Mouse (Mus musculus): ENCODE results near the gene Wdr19. TPM values are rescaled to one million over a fixed set of nuclear protein-coding genes. Genes with fewer than 3 reads are reported as not detected.
"Not testable (repeated sequence)": the region's sequence is repeated elsewhere in the genome, so short reads cannot be mapped to it uniquely, and the experiment has no call there.

The Wdr19 gene
- total RNA-seq, 2 experiments from 2014 or later = 17.8 to 23.4 TPM

- DNase-seq (ENCODE audit: extremely low spot score in 1 of 2, low spot score in 1 of 2) = no peak
Observed at GRCm38 (mm10) chr5:65191601-65192000, 7.9 kb upstream of the Wdr19 start.

- no peak for DNase-seq (ENCODE audit: extremely low spot score in 1 of 2, low spot score in 1 of 2)
Observed at GRCm38 (mm10) chr5:65194441-65194840, 5.1 kb upstream of the Wdr19 start.

- DNase-seq (ENCODE audit: extremely low spot score in 1 of 2, low spot score in 1 of 2) = no peak
Observed at GRCm38 (mm10) chr5:65204726-65205125, 5.2 kb downstream of the Wdr19 start.

- peak in 1 of 2 experiments; percentile 44 for DNase-seq (ENCODE audit: extremely low spot score in 1 of 2, low spot score in 1 of 2)
Observed at GRCm38 (mm10) chr5:65213321-65213720, 13.8 kb downstream of the Wdr19 start.

GRCm38 (mm10) chr5:65217305-65218269, 18.1 kb downstream of the Wdr19 start:
- DNase-seq (ENCODE audit: extremely low spot score in 1 of 2, low spot score in 1 of 2) = peak in 1 of 2 experiments; percentile 20

- no peak for DNase-seq (ENCODE audit: extremely low spot score in 1 of 2, low spot score in 1 of 2)
Observed at GRCm38 (mm10) chr5:65221037-65221436, 21.5 kb downstream of the Wdr19 start.

GRCm38 (mm10) chr5:65224056-65224455, 24.6 kb downstream of the Wdr19 start:
- no peak for DNase-seq (ENCODE audit: extremely low spot score in 1 of 2, low spot score in 1 of 2)

GRCm38 (mm10) chr5:65231289-65232003, 31.9 kb downstream of the Wdr19 start:
- DNase-seq (ENCODE audit: extremely low spot score in 1 of 2, low spot score in 1 of 2) = no peak

GRCm38 (mm10) chr5:65242740-65243139, 43.2 kb downstream of the Wdr19 start:
- DNase-seq (ENCODE audit: extremely low spot score in 1 of 2, low spot score in 1 of 2) = peak in 1 of 2 experiments; percentile 56

GRCm38 (mm10) chr5:65247296-65247695, 47.8 kb downstream of the Wdr19 start:
- DNase-seq (ENCODE audit: extremely low spot score in 1 of 2, low spot score in 1 of 2) = no peak

- no peak for DNase-seq (ENCODE audit: extremely low spot score in 1 of 2, low spot score in 1 of 2)
Observed at GRCm38 (mm10) chr5:65250185-65250855, 50.8 kb downstream of the Wdr19 start.

GRCm38 (mm10) chr5:65257910-65258505, 58.5 kb downstream of the Wdr19 start:
- DNase-seq (ENCODE audit: extremely low spot score in 1 of 2, low spot score in 1 of 2) = no peak

GRCm38 (mm10) chr5:65273966-65274365, 74.5 kb downstream of the Wdr19 start:
- DNase-seq (ENCODE audit: extremely low spot score in 1 of 2, low spot score in 1 of 2) = no peak

- no peak for DNase-seq (ENCODE audit: extremely low spot score in 1 of 2, low spot score in 1 of 2)
Observed at GRCm38 (mm10) chr5:65279133-65279651, 79.7 kb downstream of the Wdr19 start.

- DNase-seq (ENCODE audit: extremely low spot score in 1 of 2, low spot score in 1 of 2) = no peak
Observed at GRCm38 (mm10) chr5:65281216-65281615, 81.7 kb downstream of the Wdr19 start.

- DNase-seq (ENCODE audit: extremely low spot score in 1 of 2, low spot score in 1 of 2) = no peak
Observed at GRCm38 (mm10) chr5:65284171-65284570, 84.7 kb downstream of the Wdr19 start.

- DNase-seq (ENCODE audit: extremely low spot score in 1 of 2, low spot score in 1 of 2) = no peak
Observed at GRCm38 (mm10) chr5:65287751-65288701, 88.5 kb downstream of the Wdr19 start.

GRCm38 (mm10) chr5:65289009-65289408, 89.5 kb downstream of the Wdr19 start:
- not testable (repeated sequence) for DNase-seq (ENCODE audit: extremely low spot score in 1 of 2, low spot score in 1 of 2)

- no peak for DNase-seq (ENCODE audit: extremely low spot score in 1 of 2, low spot score in 1 of 2)
Observed at GRCm38 (mm10) chr5:65293627-65294026, 94.1 kb downstream of the Wdr19 start.
